Mouse (Mus musculus) small intestine, adult 2 months (tissue): ENCODE measurements around the gene Prkaca.

ENCODE experiments used
- CTCF ChIP-seq: fragments of 200-500 bp; IDR thresholded peaks from 2 replicates; pipeline ENCODE4 v1.5.1; 2012; ENCODE audit warnings: low read depth, mild to moderate bottlenecking, control low read depth, inconsistent platforms, low read length, moderate library complexity, mixed read lengths; ENCODE audit not compliant: insufficient replicate concordance, insufficient read length; ENCODE audit errors: extremely low read depth
- POLR2A ChIP-seq: fragments of 200-500 bp; IDR thresholded peaks from 2 replicates; pipeline ENCODE4 v1.6.1; 2012; ENCODE audit warnings: low read depth, mild to moderate bottlenecking, control low read depth, inconsistent platforms, low read length, moderate library complexity

DNA sequence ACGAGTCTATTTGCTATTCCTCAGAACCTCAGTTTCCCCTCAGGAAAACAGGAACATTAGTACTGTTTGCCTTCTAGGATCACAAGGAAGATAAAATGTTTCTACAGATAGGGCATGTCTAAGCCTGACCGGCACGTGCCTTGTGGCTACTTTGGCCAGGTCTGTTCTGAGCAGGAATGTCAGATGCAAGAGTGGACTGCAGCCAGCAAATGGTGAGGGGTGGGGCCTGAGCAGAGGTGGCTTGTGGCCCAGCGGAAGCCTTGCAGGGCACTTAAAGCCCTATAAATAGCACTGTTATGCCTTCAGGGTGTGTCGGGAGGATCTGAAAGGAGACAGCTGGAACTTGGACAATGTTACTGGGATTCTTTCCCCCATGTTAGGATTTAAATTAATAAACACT is 50.3 kb downstream of the Prkaca start:
- no peak for TF ChIP-seq POLR2A
- TF ChIP-seq CTCF = no peak
